Mouse (Mus musculus): ENCODE results near the gene Foxc2. TPM values are rescaled to one million over a fixed set of nuclear protein-coding genes. Genes with fewer than 3 reads are reported as not detected.

The Foxc2 gene
- polyA plus RNA-seq, 1 experiment = 1.3 TPM

- H3K4me3 ChIP-seq (ENCODE audit: insufficient read depth, low read length) = no peak overlapping the region
- H3K27ac ChIP-seq (ENCODE audit: insufficient read depth, low read length) = no peak overlapping the region
- H3K4me1 ChIP-seq (ENCODE audit: control insufficient read depth, insufficient read depth, low read length) = no peaks in the 10 kb centered on the region
- TF ChIP-seq CTCF (IDR thresholded peaks at IDR 0.05; ENCODE audit: extremely low read depth, insufficient read depth, low read length) = no peak
- no peak for TF ChIP-seq POLR2A (IDR thresholded peaks at IDR 0.05; ENCODE audit: extremely low read depth, insufficient read depth, low read length)
Observed at GRCm38 (mm10) chr8:121124547-121125239, 8.7 kb downstream of the Foxc2 start.

- H3K27ac ChIP-seq (ENCODE audit: insufficient read depth, low read length) = no peak overlapping the region
- H3K4me3 ChIP-seq (ENCODE audit: insufficient read depth, low read length) = no peak overlapping the region
- TF ChIP-seq POLR2A (IDR thresholded peaks at IDR 0.05; ENCODE audit: extremely low read depth, insufficient read depth, low read length) (no peak), CTCF (IDR thresholded peaks at IDR 0.05; ENCODE audit: extremely low read depth, insufficient read depth, low read length) (0 out of 2 replicates have a peak, but pooled peaks have one; percentile 36)
- H3K4me1 ChIP-seq (ENCODE audit: control insufficient read depth, insufficient read depth, low read length) = no peaks in the 10 kb centered on the region
Observed at GRCm38 (mm10) chr8:121125311-121125876, 9.4 kb downstream of the Foxc2 start.

DNA sequence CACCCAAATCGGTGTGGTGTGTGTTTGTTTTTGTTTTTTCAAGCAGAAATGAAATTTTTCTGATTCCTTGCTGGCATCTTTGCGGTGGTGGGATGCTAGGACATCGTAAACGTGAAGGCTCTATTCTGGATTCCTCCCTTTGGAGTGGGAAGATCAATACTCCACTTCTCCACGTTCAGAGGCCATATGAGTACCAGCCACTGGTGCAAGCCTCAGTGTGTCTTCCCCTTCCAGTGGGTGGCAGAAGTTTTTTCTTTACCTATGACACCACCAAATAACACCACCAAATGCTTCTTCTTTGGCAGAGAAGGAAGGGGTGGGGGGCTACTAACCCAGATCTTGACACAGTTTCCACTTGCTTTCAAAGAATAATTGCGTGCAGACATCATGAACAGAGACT is 10.2 kb downstream of the Foxc2 start:
- no peak overlapping the region for H3K4me3 ChIP-seq (ENCODE audit: insufficient read depth, low read length)
- H3K27ac ChIP-seq (ENCODE audit: insufficient read depth, low read length) = no peak overlapping the region
- no peak for TF ChIP-seq POLR2A (IDR thresholded peaks at IDR 0.05; ENCODE audit: extremely low read depth, insufficient read depth, low read length)
- TF ChIP-seq CTCF (IDR thresholded peaks at IDR 0.05; ENCODE audit: extremely low read depth, insufficient read depth, low read length) = no peak
- no peaks in the 10 kb centered on the region for H3K4me1 ChIP-seq (ENCODE audit: control insufficient read depth, insufficient read depth, low read length)

GRCm38 (mm10) chr8:121126694-121127093 is 10.7 kb downstream of the Foxc2 start:
- Histone ChIP-seq H3K4me3 (ENCODE audit: insufficient read depth, low read length) (no peak overlapping the region), H3K4me1 (ENCODE audit: control insufficient read depth, insufficient read depth, low read length) (no peaks in the 10 kb centered on the region), H3K27ac (ENCODE audit: insufficient read depth, low read length) (no peak overlapping the region)
- TF ChIP-seq CTCF (IDR thresholded peaks at IDR 0.05; ENCODE audit: extremely low read depth, insufficient read depth, low read length) (no peak), POLR2A (IDR thresholded peaks at IDR 0.05; ENCODE audit: extremely low read depth, insufficient read depth, low read length) (no peak)

- no peak for TF ChIP-seq CTCF (IDR thresholded peaks at IDR 0.05; ENCODE audit: extremely low read depth, insufficient read depth, low read length)
- no peak for TF ChIP-seq POLR2A (IDR thresholded peaks at IDR 0.05; ENCODE audit: extremely low read depth, insufficient read depth, low read length)
- Histone ChIP-seq H3K4me3 (ENCODE audit: insufficient read depth, low read length) (no peak overlapping the region), H3K4me1 (ENCODE audit: control insufficient read depth, insufficient read depth, low read length) (no peaks in the 10 kb centered on the region)
Observed at GRCm38 (mm10) chr8:121127291-121127701, 11.3 kb downstream of the Foxc2 start.

DNA sequence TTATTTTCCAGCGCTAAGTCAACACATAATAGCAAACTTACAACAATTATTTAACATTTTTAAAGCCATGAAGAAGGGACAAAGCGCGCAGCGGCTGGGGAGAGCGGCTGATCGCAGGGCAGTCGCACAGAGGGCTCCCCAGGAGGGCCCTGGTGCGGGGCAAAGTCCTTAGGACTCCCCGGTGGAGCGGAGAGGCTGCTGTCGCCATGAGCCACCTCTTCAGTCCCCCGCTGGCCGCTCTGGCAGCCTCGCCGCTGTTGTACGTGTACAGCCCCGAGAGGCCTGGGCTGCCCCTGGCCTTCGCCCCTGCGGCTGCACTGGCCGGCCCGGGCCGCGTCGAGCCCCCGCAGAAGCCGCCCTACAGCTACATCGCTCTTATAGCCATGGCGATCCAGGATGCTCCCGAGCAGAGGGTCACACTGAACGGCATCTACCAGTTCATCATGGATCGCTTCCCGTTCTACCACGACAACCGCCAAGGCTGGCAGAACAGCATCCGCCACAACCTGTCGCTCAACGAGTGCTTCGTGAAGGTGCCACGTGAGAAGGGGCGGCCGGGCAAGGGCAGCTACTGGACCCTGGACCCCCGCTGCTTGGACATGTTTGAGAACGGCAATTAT is 11.9 kb downstream of the Foxc2 start, which contains the start of gene Foxl1:
Gene Foxl1, plus strand, starts transcription at position 185 of the 620 bp plus-strand sequence.
- TF ChIP-seq CTCF (IDR thresholded peaks at IDR 0.05; ENCODE audit: extremely low read depth, insufficient read depth, low read length) = no peak
- TF ChIP-seq POLR2A (IDR thresholded peaks at IDR 0.05; ENCODE audit: extremely low read depth, insufficient read depth, low read length) = no peak
- no peak within 1 kb of the TSS for H3K4me3 ChIP-seq (ENCODE audit: insufficient read depth, low read length)
- H3K4me1 ChIP-seq (ENCODE audit: control insufficient read depth, insufficient read depth, low read length) = no peaks in the 10 kb centered on the region
- H3K27ac ChIP-seq (ENCODE audit: insufficient read depth, low read length) = no peak within 1 kb of the TSS

More at GRCm38 (mm10) chr8:121127291-121127701, 11.3 kb downstream of the Foxc2 start:
- no peak overlapping the region for H3K27ac ChIP-seq (ENCODE audit: insufficient read depth, low read length)

GRCm38 (mm10) chr8:121128531-121129264 is 12.7 kb downstream of the Foxc2 start:
- Histone ChIP-seq H3K4me3 (ENCODE audit: insufficient read depth, low read length) (no peak overlapping the region), H3K27ac (ENCODE audit: insufficient read depth, low read length) (no peak overlapping the region), H3K4me1 (ENCODE audit: control insufficient read depth, insufficient read depth, low read length) (no peaks in the 10 kb centered on the region)
- TF ChIP-seq CTCF (IDR thresholded peaks at IDR 0.05; ENCODE audit: extremely low read depth, insufficient read depth, low read length) (no peak), POLR2A (IDR thresholded peaks at IDR 0.05; ENCODE audit: extremely low read depth, insufficient read depth, low read length) (no peak)

DNA sequence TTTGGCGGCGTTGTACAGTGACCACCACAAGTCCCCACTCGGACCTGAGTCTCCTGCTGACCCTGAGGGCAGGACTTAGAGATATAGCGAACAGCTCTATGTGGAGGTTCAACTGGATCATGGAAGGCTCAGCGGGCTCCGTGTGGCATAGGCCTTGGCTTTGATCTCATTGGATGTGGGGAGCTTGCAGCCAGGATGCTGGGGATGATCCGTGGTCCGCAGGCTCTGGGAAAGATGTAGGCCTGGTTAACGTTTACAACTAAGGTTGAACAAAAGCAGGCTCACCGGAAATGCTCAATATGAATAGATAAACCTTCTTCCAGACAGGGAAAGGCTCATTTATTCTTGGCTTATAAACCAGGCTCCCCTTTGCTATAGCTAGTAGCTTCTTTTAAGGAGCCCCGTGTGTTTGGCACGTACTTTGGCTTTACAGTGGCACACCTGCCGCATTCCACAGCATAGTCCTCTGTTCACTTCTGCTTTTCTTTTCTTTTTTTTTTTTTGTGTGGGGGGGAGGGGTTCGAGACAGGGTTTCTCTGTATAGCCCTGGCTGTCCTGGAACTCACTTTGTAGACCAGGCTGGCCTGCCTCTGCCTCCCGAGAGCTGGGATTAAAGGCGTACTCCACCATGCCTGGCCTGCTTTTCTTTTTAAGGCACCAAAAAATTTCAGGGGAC is 13.4 kb downstream of the Foxc2 start:
- Histone ChIP-seq H3K4me1 (ENCODE audit: control insufficient read depth, insufficient read depth, low read length) (no peaks in the 10 kb centered on the region), H3K27ac (ENCODE audit: insufficient read depth, low read length) (no peak overlapping the region), H3K4me3 (ENCODE audit: insufficient read depth, low read length) (no peak overlapping the region)
- TF ChIP-seq CTCF (IDR thresholded peaks at IDR 0.05; ENCODE audit: extremely low read depth, insufficient read depth, low read length) = no peak
- no peak for TF ChIP-seq POLR2A (IDR thresholded peaks at IDR 0.05; ENCODE audit: extremely low read depth, insufficient read depth, low read length)

DNA sequence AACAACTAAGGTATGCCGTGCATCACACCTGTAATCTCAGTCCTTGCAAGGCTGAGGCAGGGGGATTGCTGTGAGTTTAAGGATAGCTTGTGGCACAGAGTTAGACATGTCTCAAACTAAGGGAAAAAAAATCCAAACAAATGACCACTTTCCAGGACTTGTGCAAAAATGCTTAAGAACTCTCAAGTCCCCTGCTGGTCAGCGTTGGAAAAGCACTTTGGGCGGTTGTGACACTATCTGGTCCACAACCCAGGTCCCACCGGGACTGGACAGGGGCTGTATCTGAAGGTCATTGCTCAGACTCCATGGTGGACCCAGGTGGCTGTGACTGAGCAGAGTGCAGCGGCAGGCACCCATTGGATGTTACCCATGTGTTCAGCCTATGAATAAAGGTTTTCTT is 14.6 kb downstream of the Foxc2 start:
- peak; percentile 18; the same call in 1 of the 2 replicates for TF ChIP-seq CTCF (IDR thresholded peaks at IDR 0.05; ENCODE audit: extremely low read depth, insufficient read depth, low read length)
- no peak for TF ChIP-seq POLR2A (IDR thresholded peaks at IDR 0.05; ENCODE audit: extremely low read depth, insufficient read depth, low read length)
- no peak overlapping the region for H3K27ac ChIP-seq (ENCODE audit: insufficient read depth, low read length)
- H3K4me1 ChIP-seq (ENCODE audit: control insufficient read depth, insufficient read depth, low read length) = no peaks in the 10 kb centered on the region
- H3K4me3 ChIP-seq (ENCODE audit: insufficient read depth, low read length) = no peak overlapping the region
